Mouse (Mus musculus) forebrain, embryonic 14.5 days (tissue): ENCODE data around the gene Mgat4c. TPM values are rescaled to one million over a fixed set of nuclear protein-coding genes. Genes with fewer than 3 reads are reported as not detected.

Source experiments
- ATAC-seq: fragments of 200-750 bp; cut with Nextera tagmentation; 2 replicates; pipeline ENCODE4 v1.8.0; 2017; ENCODE audit warnings: mild to moderate bottlenecking, moderate library complexity
- DNase-seq: peaks from one replicate; pipeline ENCODE4 v3.0.0-alpha.2; 2015; ENCODE audit warnings: low spot score
- H3K27ac ChIP-seq: fragments of 300-500 bp; sonication (generic); 2 replicates; pipeline ENCODE4 v1.5.1; 2014; ENCODE audit warnings: low read depth, mild to moderate bottlenecking, control low read depth, low read length, moderate library complexity
- H3K27me3 ChIP-seq: fragments of 300-500 bp; sonication (generic); replicated peaks from 2 replicates; pipeline ENCODE4 v1.6.1; 2014; ENCODE audit warnings: low read length, control low read depth, mixed read lengths; ENCODE audit not compliant: control insufficient read depth, insufficient read depth
- H3K36me3 ChIP-seq: fragments of 300-500 bp; sonication (generic); 2 replicates; pipeline ENCODE4 v1.6.1; 2014; ENCODE audit warnings: low read length, control low read depth; ENCODE audit not compliant: control insufficient read depth, insufficient read depth
- H3K4me1 ChIP-seq: fragments of 300-500 bp; sonication (generic); 2 replicates; pipeline ENCODE4 v1.6.1; 2014; ENCODE audit warnings: antibody characterized with exemption, low read length, control low read depth; ENCODE audit not compliant: control insufficient read depth, insufficient read depth
- H3K4me2 ChIP-seq: fragments of 300-500 bp; sonication (generic); 2 replicates; pipeline ENCODE4 v1.6.1; 2014; ENCODE audit warnings: mild to moderate bottlenecking, control low read depth, low read length
- H3K4me3 ChIP-seq: fragments of 300-500 bp; sonication (generic); 2 replicates; pipeline ENCODE4 v1.5.1; 2014; ENCODE audit warnings: low read depth, low read length, control low read depth
- H3K9ac ChIP-seq: fragments of 300-500 bp; sonication (generic); 2 replicates; pipeline ENCODE4 v1.6.1; 2014; ENCODE audit warnings: mild to moderate bottlenecking, low read length, control low read depth, moderate library complexity
- H3K9me3 ChIP-seq: fragments of 300-500 bp; sonication (generic); replicated peaks from 2 replicates; pipeline ENCODE4 v1.6.1; 2016; ENCODE audit warnings: low read length, control low read depth, mixed read lengths; ENCODE audit not compliant: control insufficient read depth
- WGBS: fragments of 180-500 bp; shearing (Covaris S2); extraction: QIAGEN DNeasy Blood & Tissue Kit; methylation state at CpG from one replicate; pipeline ENCODE4 v1.1.7; 2014; 5-methylcytosine and 5-hydroxymethylcytosine counted together
- polyA plus RNA-seq: library from polyadenylated mRNA; unstranded; fragments of >200 nt; fragmentation: Nextera tagmentation; extraction: Ambion mirVana; gene quantifications from 2 replicates; pipeline ENCODE4 v1.2.1, GENCODE M21; 2014

Mgat4c gene
- polyA plus RNA-seq, 1 experiment from 2014 or later, result 15.2 TPM

DNA sequence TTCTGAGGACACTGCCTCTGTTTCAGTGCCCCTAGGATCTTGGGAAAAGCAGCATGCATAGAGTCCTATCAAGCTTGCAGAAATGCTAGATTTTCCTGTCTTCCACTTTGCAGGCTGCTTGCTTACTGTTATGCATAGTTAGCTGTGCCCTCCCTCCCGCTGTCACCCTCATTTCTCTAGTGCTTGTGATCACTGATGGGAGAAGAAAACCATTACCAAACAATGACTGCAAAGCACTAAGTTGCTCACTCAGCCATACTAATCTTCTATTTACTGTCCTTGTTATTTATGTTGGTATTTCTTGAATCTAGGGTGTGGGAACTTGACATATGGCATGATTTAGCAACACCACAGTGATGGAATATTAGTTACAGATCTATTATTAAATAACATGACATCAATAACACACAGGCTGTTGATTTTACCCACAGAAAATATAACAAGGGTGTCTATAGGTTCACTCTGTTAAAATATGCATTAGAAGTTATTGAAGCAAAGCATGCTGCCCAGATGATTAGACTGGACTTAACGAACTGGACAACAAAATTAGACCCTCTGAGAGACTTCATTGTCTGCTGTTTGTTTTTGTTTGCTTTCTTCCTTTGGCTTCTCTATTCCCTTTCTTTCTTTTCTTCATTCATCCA is 117.7 kb downstream of the Mgat4c start:
- DNase-seq (peak; percentile 4), ATAC-seq (no peak)
- H3K27me3 ChIP-seq, result no peaks in the 10 kb centered on the region
- 8% methylated on average over 2 of the region's 2 CpGs for WGBS
- H3K9me3 ChIP-seq, result no peaks in the 10 kb centered on the region
- H3K4me2 ChIP-seq, result no peak overlapping the region
- H3K36me3 ChIP-seq, result no peaks in the 10 kb centered on the region
- H3K4me3 ChIP-seq, result no peak overlapping the region
- no peak overlapping the region for H3K9ac ChIP-seq
- H3K4me1 ChIP-seq, result no peaks in the 10 kb centered on the region; the same call in 1 of the 2 replicates
- H3K27ac ChIP-seq, result no peak overlapping the region

DNA sequence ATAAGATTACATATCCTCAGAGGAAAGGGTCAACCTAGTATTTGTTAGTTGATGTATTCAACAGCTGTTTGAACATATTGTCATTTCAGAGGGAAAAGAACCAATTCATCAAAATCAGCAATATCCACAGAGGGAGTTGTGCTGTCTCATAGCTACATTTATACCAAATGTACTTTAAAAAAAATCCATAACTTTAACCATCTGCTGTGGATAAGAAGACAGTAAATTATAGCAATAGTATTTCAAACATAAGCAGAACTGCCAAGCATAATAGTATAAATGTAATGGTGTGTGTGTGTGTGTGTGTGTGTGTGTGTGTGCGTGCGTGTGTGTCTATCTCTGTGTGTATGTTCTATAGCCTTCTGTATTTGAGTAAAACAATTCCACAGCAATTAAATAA is 127.5 kb downstream of the Mgat4c start:
- Histone ChIP-seq H3K9ac (no peak overlapping the region), H3K4me3 (no peak overlapping the region), H3K9me3 (no peaks in the 10 kb centered on the region), H3K4me1 (no peaks in the 10 kb centered on the region), H3K36me3 (no peaks in the 10 kb centered on the region), H3K27ac (no peak overlapping the region), H3K27me3 (no peaks in the 10 kb centered on the region), H3K4me2 (no peak overlapping the region)
- ATAC-seq (no peak), DNase-seq (peak; percentile 20)
- 88% methylated on average over 2 of the region's 2 CpGs for WGBS

GRCm38 (mm10) chr10:101816902-101817301 is 135.6 kb downstream of the Mgat4c start:
- ATAC-seq (peak; percentile 46; the same call in 1 of the 2 replicates), DNase-seq (peak; percentile 44)
- Histone ChIP-seq H3K4me1 (no peaks in the 10 kb centered on the region), H3K9ac (no peak overlapping the region), H3K27me3 (no peaks in the 10 kb centered on the region), H3K9me3 (no peaks in the 10 kb centered on the region), H3K27ac (no peak overlapping the region), H3K36me3 (no peaks in the 10 kb centered on the region), H3K4me2 (no peak overlapping the region), H3K4me3 (no peak overlapping the region)
- 29% methylated on average over 5 of the region's 5 CpGs for WGBS

DNA sequence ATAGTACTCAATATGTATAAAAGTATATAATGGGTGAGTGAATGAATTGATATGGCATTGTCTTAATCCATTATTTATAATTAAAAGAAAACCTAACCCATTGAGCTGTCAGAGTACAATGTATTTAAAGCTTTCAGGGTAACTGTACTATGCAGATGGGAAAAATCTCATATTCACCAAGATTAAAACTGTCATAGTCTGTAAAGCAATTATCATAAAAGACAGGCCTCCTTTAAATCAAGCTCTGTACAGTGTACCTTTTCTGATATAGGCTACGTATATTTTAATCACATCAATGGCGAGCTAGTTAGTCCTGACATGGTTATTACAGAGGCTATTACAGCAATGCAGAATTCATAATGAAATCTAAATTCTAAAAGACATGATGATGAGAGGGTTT is 146.7 kb downstream of the Mgat4c start:
- Histone ChIP-seq H3K9ac (no peak overlapping the region), H3K4me1 (no peaks in the 10 kb centered on the region), H3K36me3 (no peaks in the 10 kb centered on the region), H3K9me3 (no peaks in the 10 kb centered on the region), H3K27me3 (no peaks in the 10 kb centered on the region), H3K4me2 (no peak overlapping the region), H3K4me3 (no peak overlapping the region), H3K27ac (no peak overlapping the region)
- peak; percentile 52; the same call in 1 of the 2 replicates for ATAC-seq
- peak; percentile 13 for DNase-seq
- WGBS, result 78% methylated on average over 2 of the region's 2 CpGs

- Histone ChIP-seq H3K9me3 (no peaks in the 10 kb centered on the region), H3K27me3 (no peaks in the 10 kb centered on the region), H3K27ac (no peak overlapping the region), H3K36me3 (no peaks in the 10 kb centered on the region), H3K4me1 (no peaks in the 10 kb centered on the region), H3K9ac (no peak overlapping the region), H3K4me2 (no peak overlapping the region), H3K4me3 (no peak overlapping the region)
- ATAC-seq (no peak), DNase-seq (peak; percentile 13)
- 76% methylated on average over 2 of the region's 2 CpGs for whole genome bisulfite sequencing
Measured at GRCm38 (mm10) chr10:101856115-101856514, 174.8 kb downstream of the Mgat4c start.

- H3K9ac ChIP-seq, result no peak overlapping the region
- no peaks in the 10 kb centered on the region for H3K9me3 ChIP-seq
- no peak overlapping the region for H3K4me2 ChIP-seq
- no peaks in the 10 kb centered on the region for H3K36me3 ChIP-seq
- no peak overlapping the region for H3K4me3 ChIP-seq
- ATAC-seq (no peak), DNase-seq (no peak)
- H3K4me1 ChIP-seq, result no peaks in the 10 kb centered on the region
- no peak overlapping the region for H3K27ac ChIP-seq
- 93% methylated on average over 1 of the region's 1 CpGs for WGBS
- no peaks in the 10 kb centered on the region for H3K27me3 ChIP-seq
Measured at GRCm38 (mm10) chr10:101889866-101890265, 208.6 kb downstream of the Mgat4c start.

DNA sequence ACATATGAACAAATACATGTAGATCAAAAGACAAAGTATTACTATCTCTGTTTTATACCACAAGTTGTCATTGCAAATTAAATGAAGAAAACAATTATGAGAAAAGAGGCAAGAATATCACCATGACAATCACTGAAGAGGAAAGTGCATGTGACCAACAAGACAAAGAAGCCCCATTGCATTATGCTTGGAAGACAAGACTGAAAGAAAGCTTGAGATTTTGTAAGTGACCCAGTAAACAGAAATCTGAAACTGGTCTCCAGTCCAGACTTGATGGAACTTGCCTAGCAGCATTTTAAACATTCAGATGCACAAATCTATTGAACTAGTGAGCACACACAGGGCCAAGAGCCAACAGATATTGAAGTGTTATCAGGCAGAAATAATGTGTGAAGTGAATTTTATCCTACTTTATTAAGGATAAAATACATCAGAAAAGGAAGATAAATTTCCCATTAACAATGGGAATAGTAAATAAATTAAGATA is 236.1 kb downstream of the Mgat4c start:
- ATAC-seq (no peak), DNase-seq (peak; percentile 56)
- H3K4me2 ChIP-seq, result no peak overlapping the region
- no peak overlapping the region for H3K4me3 ChIP-seq
- no peaks in the 10 kb centered on the region for H3K9me3 ChIP-seq
- H3K9ac ChIP-seq, result no peak overlapping the region
- H3K27me3 ChIP-seq, result no peaks in the 10 kb centered on the region
- no peaks in the 10 kb centered on the region for H3K4me1 ChIP-seq
- no peaks in the 10 kb centered on the region for H3K36me3 ChIP-seq
- H3K27ac ChIP-seq, result no peak overlapping the region

DNA sequence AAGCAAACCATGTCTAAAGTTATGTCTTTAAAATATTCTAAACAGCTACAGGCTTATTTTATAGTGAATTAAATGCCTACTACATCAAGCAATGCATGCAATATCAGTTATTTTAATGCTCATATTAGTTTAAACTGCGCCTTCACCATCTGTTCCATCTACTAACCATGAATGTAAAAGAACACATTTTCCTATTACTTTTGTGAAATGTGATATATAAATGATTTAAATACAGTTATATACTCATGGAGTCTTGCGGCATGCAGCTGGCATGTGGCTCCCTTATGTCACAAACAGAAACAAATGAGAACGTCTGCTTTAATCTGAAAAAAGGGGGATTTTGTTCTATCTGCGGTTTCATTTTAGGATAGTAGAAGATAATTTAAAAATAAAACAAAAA is 316.3 kb downstream of the Mgat4c start:
- no peaks in the 10 kb centered on the region for H3K27me3 ChIP-seq
- no peaks in the 10 kb centered on the region for H3K9me3 ChIP-seq
- no peak overlapping the region for H3K4me3 ChIP-seq
- no peak overlapping the region for H3K4me2 ChIP-seq
- no peaks in the 10 kb centered on the region for H3K4me1 ChIP-seq
- DNase-seq (peak; percentile 51), ATAC-seq (peak; percentile 48; the same call in 1 of the 2 replicates)
- H3K27ac ChIP-seq, result no peak overlapping the region
- WGBS, result 83% methylated on average over 4 of the region's 4 CpGs
- H3K9ac ChIP-seq, result no peak overlapping the region
- no peaks in the 10 kb centered on the region for H3K36me3 ChIP-seq

GRCm38 (mm10) chr10:102042513-102042912 is 361.2 kb downstream of the Mgat4c start:
- Histone ChIP-seq H3K27me3 (no peaks in the 10 kb centered on the region), H3K36me3 (no peaks in the 10 kb centered on the region), H3K27ac (no peak overlapping the region), H3K4me3 (no peak overlapping the region), H3K4me2 (no peak overlapping the region), H3K9me3 (no peaks in the 10 kb centered on the region), H3K9ac (no peak overlapping the region), H3K4me1 (no peaks in the 10 kb centered on the region)
- ATAC-seq (no peak), DNase-seq (peak; percentile 25)
- 56% methylated on average over 2 of the region's 2 CpGs for WGBS
